Mouse (Mus musculus) lung, postnatal 0 days (tissue): Measurements from ENCODE around the gene Rabif.

Experiments used
- CTCF ChIP-seq: IDR thresholded peaks from 2 replicates; pipeline ENCODE4 v1.5.1; 2016; ENCODE audit warnings: antibody characterized with exemption, mild to moderate bottlenecking
- EP300 ChIP-seq: IDR thresholded peaks from 2 replicates; pipeline ENCODE4 v1.6.1; 2016; ENCODE audit warnings: antibody characterized with exemption, mild to moderate bottlenecking, control low read depth

- no peak for TF ChIP-seq CTCF
- no peak for TF ChIP-seq EP300
Observed at GRCm38 (mm10) chr1:134530618-134531017, 36.2 kb downstream of the Rabif start.
